Mouse (Mus musculus) forebrain, postnatal 0 days (tissue): ENCODE results near the gene Myh14. TPM values are rescaled to one million over a fixed set of nuclear protein-coding genes. Genes with fewer than 3 reads are reported as not detected.

Experiments used
- ATAC-seq: fragments of 200-750 bp; cut with Nextera tagmentation; 2 replicates; pipeline ENCODE4 v1.8.0; 2017; ENCODE audit warnings: mild to moderate bottlenecking, moderate library complexity
- DNase-seq: peaks from one replicate; pipeline ENCODE4 v3.0.0-alpha.2; 2015
- H3K27ac ChIP-seq: fragments of 300-500 bp; sonication (generic); 2 replicates; pipeline ENCODE4 v1.5.1; 2014; ENCODE audit warnings: low read depth, mild to moderate bottlenecking, antibody characterized with exemption, low read length, moderate library complexity, mixed read lengths
- H3K27me3 ChIP-seq: fragments of 300-500 bp; sonication (generic); 2 replicates; pipeline ENCODE4 v1.6.1; 2014; ENCODE audit warnings: mild to moderate bottlenecking, low read length, mixed read lengths; ENCODE audit not compliant: insufficient read depth
- H3K36me3 ChIP-seq: fragments of 300-500 bp; sonication (generic); 2 replicates; pipeline ENCODE4 v1.6.1; 2014; ENCODE audit warnings: mild to moderate bottlenecking, moderate library complexity; ENCODE audit not compliant: insufficient read depth
- H3K4me1 ChIP-seq: fragments of 300-500 bp; sonication (generic); 2 replicates; pipeline ENCODE4 v1.6.1; 2014; ENCODE audit warnings: antibody characterized with exemption; ENCODE audit not compliant: insufficient read depth
- H3K4me2 ChIP-seq: fragments of 300-500 bp; sonication (generic); 2 replicates; pipeline ENCODE4 v1.6.1; 2014; ENCODE audit warnings: low read depth, mild to moderate bottlenecking, moderate library complexity
- H3K4me3 ChIP-seq: fragments of 300-500 bp; sonication (generic); 2 replicates; pipeline ENCODE4 v1.5.1; 2014; ENCODE audit warnings: low read depth, low read length, mixed read lengths
- H3K9ac ChIP-seq: fragments of 300-500 bp; sonication (generic); 2 replicates; pipeline ENCODE4 v1.6.1; 2014; ENCODE audit warnings: mild to moderate bottlenecking
- H3K9me3 ChIP-seq: fragments of 300-500 bp; sonication (generic); 2 replicates; pipeline ENCODE4 v1.6.1; 2016; ENCODE audit warnings: low read length
- CTCF ChIP-seq: sonication (generic); IDR thresholded peaks from 2 replicates; pipeline ENCODE4 v1.5.1; 2016; ENCODE audit warnings: antibody characterized with exemption, control low read depth, low read depth
- WGBS: fragments of 180-500 bp; shearing (Covaris S2); extraction: QIAGEN DNeasy Blood & Tissue Kit; methylation state at CpG from one replicate; pipeline ENCODE4 v1.1.7; 2014; 5-methylcytosine and 5-hydroxymethylcytosine counted together
- polyA plus RNA-seq: library from polyadenylated mRNA; unstranded; fragments of >200 nt; fragmentation: Nextera tagmentation; extraction: Ambion mirVana; gene quantifications from 2 replicates; pipeline ENCODE4 v1.2.1, GENCODE M21; 2015
- total RNA-seq: library from RNA; depleted of rRNA; stranded (reverse); fragments of >200 nt; gene quantifications from 2 replicates; pipeline ENCODE4 v1.2.3, GENCODE M21; 2014

Myh14 gene
- total and polyA plus RNA-seq, 2 experiments from 2014 or later: 4.2 to 11.9 TPM

DNA sequence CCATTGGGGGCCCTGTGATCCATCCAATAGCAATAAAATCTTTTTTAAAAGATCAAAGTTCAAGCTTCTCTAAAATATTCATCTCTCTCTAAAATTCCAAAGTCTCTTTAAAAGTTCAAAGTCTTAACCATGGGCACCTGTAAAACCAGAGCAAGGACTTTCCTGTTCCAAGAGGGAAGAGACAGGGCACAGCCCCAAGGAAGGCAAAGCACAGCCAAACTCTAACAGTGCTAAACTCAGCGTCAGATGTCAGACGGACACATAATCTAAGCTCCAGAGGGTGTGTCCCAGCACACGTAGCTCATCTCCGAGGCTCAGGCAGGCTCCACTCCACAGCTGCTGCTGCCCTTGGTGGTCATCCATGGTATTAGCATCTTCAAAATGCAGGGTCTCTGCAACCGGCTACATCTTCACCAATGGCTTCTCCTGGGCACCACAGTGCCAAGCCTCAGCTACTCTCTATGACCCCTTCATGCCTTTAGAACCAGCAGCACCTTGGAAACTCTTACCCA lies 94.3 kb downstream of the Myh14 start:
- Histone ChIP-seq H3K4me1 (no peaks in the 10 kb centered on the region), H3K27me3 (no peaks in the 10 kb centered on the region), H3K27ac (no peak overlapping the region), H3K4me2 (no peak overlapping the region), H3K36me3 (no peaks in the 10 kb centered on the region), H3K4me3 (no peak overlapping the region), H3K9ac (no peak overlapping the region), H3K9me3 (no peaks in the 10 kb centered on the region)
- WGBS: 57% methylated on average over 5 of the region's 5 CpGs
- ATAC-seq (no peak), DNase-seq (no peak)
- no peak for TF ChIP-seq CTCF

- ATAC-seq (no peak), DNase-seq (no peak)
- Histone ChIP-seq H3K4me1 (no peaks in the 10 kb centered on the region), H3K9ac (no peak overlapping the region), H3K4me3 (no peak overlapping the region), H3K4me2 (no peak overlapping the region), H3K27ac (no peak overlapping the region), H3K27me3 (no peaks in the 10 kb centered on the region), H3K36me3 (no peaks in the 10 kb centered on the region), H3K9me3 (no peaks in the 10 kb centered on the region)
- TF ChIP-seq CTCF: no peak
- 70% methylated on average over 5 of the region's 5 CpGs for WGBS
Measured at GRCm38 (mm10) chr7:44572956-44573484, 97.6 kb downstream of the Myh14 start.

DNA sequence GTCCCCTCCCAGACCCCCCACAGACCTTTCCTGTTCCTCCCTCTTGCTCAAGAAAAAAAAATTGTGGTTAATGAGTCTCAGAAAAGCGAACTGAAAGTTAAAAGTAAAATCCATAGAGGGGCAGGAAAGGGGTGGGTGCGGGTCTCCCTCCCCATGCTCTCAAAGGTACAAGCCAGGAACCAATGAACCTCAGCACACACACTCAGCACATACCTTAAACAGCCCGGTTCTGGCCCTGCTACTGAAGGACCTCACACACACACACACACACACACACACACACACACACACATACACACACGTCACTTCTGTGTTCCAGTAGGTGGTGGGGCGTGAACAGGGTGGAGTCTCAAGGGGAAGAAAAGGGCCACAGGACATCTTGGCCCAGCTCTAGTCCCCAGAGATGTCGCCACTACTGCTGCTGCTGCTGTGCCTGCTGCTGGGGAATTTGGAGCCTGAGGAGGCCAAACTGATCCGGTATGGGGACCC lies 98.4 kb downstream of the Myh14 start, which contains the start of gene Napsa:
Napsa (plus strand) TSS at position 168 of the 489 bp plus-strand sequence.
- H3K27ac ChIP-seq: no peak within 1 kb of the TSS
- TF ChIP-seq CTCF: no peak
- H3K9ac ChIP-seq: no peak within 1 kb of the TSS
- no peaks in the 10 kb centered on the region for H3K4me1 ChIP-seq
- no peak within 1 kb of the TSS for H3K4me2 ChIP-seq
- H3K36me3 ChIP-seq: no peaks in the 10 kb centered on the region
- no peaks in the 10 kb centered on the region for H3K27me3 ChIP-seq
- no peak within 1 kb of the TSS for H3K4me3 ChIP-seq
- no peak for DNase-seq
- ATAC-seq: no peak
- WGBS: 36% methylated on average over 7 of the region's 7 CpGs
- no peaks in the 10 kb centered on the region for H3K9me3 ChIP-seq

- Histone ChIP-seq H3K9me3 (no peaks in the 10 kb centered on the region), H3K27ac (no peak overlapping the region), H3K4me1 (no peaks in the 10 kb centered on the region), H3K27me3 (no peaks in the 10 kb centered on the region), H3K9ac (no peak overlapping the region), H3K36me3 (no peaks in the 10 kb centered on the region), H3K4me2 (no peak overlapping the region), H3K4me3 (no peak overlapping the region)
- 31% methylated on average over 4 of the region's 4 CpGs for WGBS
- ATAC-seq (no peak), DNase-seq (no peak)
- TF ChIP-seq CTCF: no peak
Measured at GRCm38 (mm10) chr7:44571811-44572210, 98.8 kb downstream of the Myh14 start.

DNA sequence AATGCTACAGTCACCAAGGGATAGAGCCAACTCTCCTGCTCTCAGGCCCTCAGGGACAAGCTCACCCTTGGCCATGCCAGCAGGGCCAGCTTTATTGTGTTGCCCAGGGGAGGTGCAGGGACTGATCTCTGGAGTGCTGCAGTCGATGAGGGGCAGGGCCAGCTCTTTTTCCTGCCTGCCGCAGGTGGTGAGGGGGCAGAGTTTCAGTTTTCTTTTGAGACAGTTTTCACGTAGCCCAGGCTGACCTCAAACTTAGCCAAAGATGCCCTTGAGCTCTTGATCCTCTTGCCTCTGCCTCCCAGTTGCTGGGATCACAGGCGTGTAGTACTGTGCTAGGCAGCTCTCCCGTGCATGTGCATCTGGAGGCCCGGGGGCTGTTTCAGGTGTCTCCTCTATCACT lies 99.7 kb downstream of the Myh14 start:
- ATAC-seq: no peak
- H3K36me3 ChIP-seq: no peaks in the 10 kb centered on the region
- no peaks in the 10 kb centered on the region for H3K9me3 ChIP-seq
- TF ChIP-seq CTCF: no peak
- no peaks in the 10 kb centered on the region for H3K27me3 ChIP-seq
- H3K27ac ChIP-seq: no peak overlapping the region
- H3K4me1 ChIP-seq: no peaks in the 10 kb centered on the region
- H3K4me2 ChIP-seq: no peak overlapping the region
- no peak for DNase-seq
- no peak overlapping the region for H3K9ac ChIP-seq
- 88% methylated on average over 6 of the region's 6 CpGs for WGBS
- H3K4me3 ChIP-seq: no peak overlapping the region

GRCm38 (mm10) chr7:44568803-44569202 lies 101.8 kb downstream of the Myh14 start:
- ATAC-seq (no peak), DNase-seq (no peak)
- H3K4me2 ChIP-seq: no peak overlapping the region
- no peak overlapping the region for H3K27ac ChIP-seq
- no peak for TF ChIP-seq CTCF
- no peaks in the 10 kb centered on the region for H3K9me3 ChIP-seq
- 74% methylated on average over 9 of the region's 9 CpGs for WGBS
- no peaks in the 10 kb centered on the region for H3K36me3 ChIP-seq
- H3K27me3 ChIP-seq: no peaks in the 10 kb centered on the region
- no peaks in the 10 kb centered on the region for H3K4me1 ChIP-seq
- H3K9ac ChIP-seq: no peak overlapping the region
- H3K4me3 ChIP-seq: no peak overlapping the region

DNA sequence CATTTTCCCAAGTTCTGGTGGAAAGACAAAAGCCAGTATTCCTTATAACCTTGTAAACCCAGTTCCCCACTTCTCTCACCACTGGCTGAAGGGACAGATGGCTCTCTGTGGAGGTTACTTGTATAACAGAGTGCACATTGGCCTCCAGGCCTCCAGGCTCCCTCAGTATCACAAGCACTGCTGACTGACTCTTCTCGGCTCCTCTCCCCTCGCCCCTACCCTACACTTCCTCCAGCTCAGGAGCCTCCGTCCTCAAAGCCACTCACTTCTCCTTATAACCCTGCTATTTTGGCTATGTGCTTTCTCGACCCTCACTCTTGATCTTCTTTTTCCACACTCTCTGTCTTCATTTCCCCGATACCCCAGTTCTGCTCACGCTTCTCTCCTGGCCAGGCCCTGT lies 105.2 kb downstream of the Myh14 start:
- TF ChIP-seq CTCF: no peak
- no peak overlapping the region for H3K9ac ChIP-seq
- no peaks in the 10 kb centered on the region for H3K36me3 ChIP-seq
- no peak overlapping the region for H3K4me3 ChIP-seq
- DNase-seq (no peak), ATAC-seq (no peak)
- H3K27ac ChIP-seq: no peak overlapping the region
- no peaks in the 10 kb centered on the region for H3K27me3 ChIP-seq
- no peaks in the 10 kb centered on the region for H3K4me1 ChIP-seq
- 83% methylated on average over 6 of the region's 6 CpGs for whole genome bisulfite sequencing
- H3K4me2 ChIP-seq: no peak overlapping the region
- H3K9me3 ChIP-seq: no peaks in the 10 kb centered on the region
